Mouse (Mus musculus) heart, embryonic 15.5 days (tissue): Measurements from ENCODE around the gene Rtl8c. TPM values are rescaled to one million over a fixed set of nuclear protein-coding genes. Genes with fewer than 3 reads are reported as not detected.
"Not testable (repeated sequence)": the region's sequence is repeated elsewhere in the genome, so short reads cannot be mapped to it uniquely, and the experiment has no call there.

Experiments
- ATAC-seq: fragments of 200-750 bp; cut with Nextera tagmentation; replicated peaks from 2 replicates; pipeline ENCODE4 v1.8.0; 2017; ENCODE audit warnings: low read depth, moderate TSS enrichment; ENCODE audit not compliant: insufficient number of reproducible peaks, insufficient read depth, low FRiP score
- H3K27ac ChIP-seq: fragments of 300-500 bp; sonication (generic); 2 replicates; pipeline ENCODE4 v1.5.1; 2015; ENCODE audit warnings: mild to moderate bottlenecking, inconsistent platforms
- H3K27me3 ChIP-seq: fragments of 300-500 bp; sonication (generic); 2 replicates; pipeline ENCODE4 v1.6.1; 2015; ENCODE audit warnings: inconsistent platforms
- H3K36me3 ChIP-seq: fragments of 300-500 bp; sonication (generic); 2 replicates; pipeline ENCODE4 v1.6.1; 2015; ENCODE audit warnings: mild to moderate bottlenecking, inconsistent platforms
- H3K4me1 ChIP-seq: fragments of 300-500 bp; sonication (generic); replicated peaks from 2 replicates; pipeline ENCODE4 v1.6.1; 2015; ENCODE audit warnings: inconsistent platforms
- H3K4me2 ChIP-seq: fragments of 300-500 bp; sonication (generic); 2 replicates; pipeline ENCODE4 v1.6.1; 2015; ENCODE audit warnings: inconsistent platforms, mild to moderate bottlenecking, moderate library complexity
- H3K4me3 ChIP-seq: fragments of 300-500 bp; sonication (generic); 2 replicates; pipeline ENCODE4 v1.5.1; 2015; ENCODE audit warnings: mild to moderate bottlenecking, inconsistent platforms
- H3K9ac ChIP-seq: fragments of 300-500 bp; sonication (generic); 2 replicates; pipeline ENCODE4 v1.6.1; 2015; ENCODE audit warnings: mild to moderate bottlenecking, inconsistent platforms
- H3K9me3 ChIP-seq: fragments of 300-500 bp; sonication (generic); replicated peaks from 2 replicates; pipeline ENCODE4 v1.6.1; 2016; ENCODE audit warnings: inconsistent platforms
- WGBS: fragments of 180-500 bp; shearing (Covaris S2); methylation state at CpG from one replicate; pipeline ENCODE4 v1.1.7; 2015; ENCODE audit warnings: mixed read lengths; 5-methylcytosine and 5-hydroxymethylcytosine counted together
- polyA plus RNA-seq: library from polyadenylated mRNA; unstranded; fragments of >200 nt; fragmentation: Nextera tagmentation; extraction: Ambion mirVana; gene quantifications from 2 replicates; pipeline ENCODE4 v1.2.1, GENCODE M21; 2015

The Rtl8c gene
- polyA plus RNA-seq, 1 experiment from 2014 or later: 48.3 TPM

GRCm38 (mm10) chrX:53642604-53642979 lies 34.8 kb downstream of the Rtl8c start:
- peak overlapping the region; percentile 50 for H3K4me2 ChIP-seq
- not testable (repeated sequence) for H3K9ac ChIP-seq, ATAC-seq, H3K27me3 ChIP-seq, H3K27ac ChIP-seq, H3K9me3 ChIP-seq, H3K36me3 ChIP-seq, H3K4me1 ChIP-seq
- 37% methylated on average over 4 of the region's 4 CpGs for whole genome bisulfite sequencing
- H3K4me3 ChIP-seq: peak overlapping the region; percentile 24; the same call in 1 of the 2 replicates

- H3K27me3 ChIP-seq, H3K36me3 ChIP-seq, H3K4me1 ChIP-seq, H3K9ac ChIP-seq, H3K9me3 ChIP-seq: not testable (repeated sequence)
- WGBS: 16% methylated on average over 11 of the region's 50 CpGs
- peak; percentile 91 for ATAC-seq
- Histone ChIP-seq H3K4me2 (peak within 1 kb of the TSS; percentile 51), H3K4me3 (peak within 1 kb of the TSS; percentile 41), H3K27ac (peak within 1 kb of the TSS; percentile 80)
Observed at GRCm38 (mm10) chrX:53642980-53643961, 35.4 kb downstream of the Rtl8c start, which contains the start of gene Rtl8a. TSS of gene Rtl8a (minus strand) at chrX:53643682.

GRCm38 (mm10) chrX:53645885-53646284 lies 38.1 kb downstream of the Rtl8c start:
- WGBS: 67% methylated on average over 6 of the region's 6 CpGs
- Histone ChIP-seq H3K9ac (no peak overlapping the region), H3K4me1 (0 out of 2 replicates have a peak, but pooled peaks cover 3% of the 10 kb centered on the region), H3K36me3 (no peaks in the 10 kb centered on the region), H3K4me3 (no peak overlapping the region), H3K9me3 (no peaks in the 10 kb centered on the region), H3K27me3 (no peaks in the 10 kb centered on the region), H3K27ac (no peak overlapping the region), H3K4me2 (no peak overlapping the region)
- no peak for ATAC-seq

- not testable (repeated sequence) for H3K4me3 ChIP-seq, H3K9me3 ChIP-seq, H3K27me3 ChIP-seq, H3K4me1 ChIP-seq, H3K4me2 ChIP-seq, H3K9ac ChIP-seq, H3K36me3 ChIP-seq, ATAC-seq, H3K27ac ChIP-seq
- WGBS: 50% methylated on average over 4 of the region's 4 CpGs
Observed at GRCm38 (mm10) chrX:53652917-53653316, 45.1 kb downstream of the Rtl8c start.

Other genes with a start within 250 kb of the Rtl8c start
- gene Mospd1, start 237.5 kb upstream of the Rtl8c start, polyA plus RNA-seq: 51.1 and 61.9 TPM in 2 replicates
- gene Etd, start 173.1 kb upstream of the Rtl8c start, polyA plus RNA-seq: not detected in 2 replicates
- gene Gm14597, start 947 bp downstream of the Rtl8c start, polyA plus RNA-seq: not detected in 2 replicates
- 92.8 and 104 TPM in 2 replicates for gene Rtl8a, start 35.6 kb downstream of the Rtl8c start, polyA plus RNA-seq
- gene Rtl8b, start 62.4 kb downstream of the Rtl8c start, polyA plus RNA-seq: 75.1 and 75.5 TPM in 2 replicates
- gene 4930502E18Rik, start 116.8 kb downstream of the Rtl8c start, polyA plus RNA-seq: 0.30 and 0.53 TPM in 2 replicates
- gene 1700013H16Rik, start 149.8 kb downstream of the Rtl8c start, polyA plus RNA-seq: not detected in 2 replicates
- gene Zfp36l3, start 168.4 kb downstream of the Rtl8c start, polyA plus RNA-seq: not detected in 2 replicates
- 2.7 and 4.7 TPM in 2 replicates for gene Xlr, start 189.7 kb downstream of the Rtl8c start, polyA plus RNA-seq